Mouse (Mus musculus): ENCODE measurements around the gene Gdf15.

DNA sequence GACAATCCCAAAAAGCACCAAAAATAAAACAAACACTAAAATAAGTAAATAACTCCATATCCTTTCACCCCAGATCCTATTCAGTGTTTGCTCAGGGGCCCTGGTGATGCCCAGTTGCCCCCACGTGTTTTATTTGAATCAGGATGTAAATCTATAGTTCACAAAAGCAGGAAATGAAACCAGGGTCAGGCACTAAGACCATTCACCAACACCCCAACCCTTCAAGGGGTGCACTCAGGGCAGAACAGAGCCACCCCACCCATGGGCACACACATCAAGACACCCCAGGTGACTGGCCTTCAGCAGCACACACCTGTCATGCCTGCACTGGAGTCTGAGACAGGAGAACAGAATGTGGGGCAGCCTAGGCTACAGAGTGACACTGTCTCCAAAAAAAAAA is 21.9 kb upstream of the Gdf15 start:
- TF ChIP-seq GATA1 (IDR thresholded peaks at IDR 0.05; ENCODE audit: low read length) (no peak), TAL1 (IDR thresholded peaks at IDR 0.05; ENCODE audit: low read length) (no peak)
